Mouse (Mus musculus): Measurements from ENCODE around the gene Trim30d. TPM values are rescaled to one million over a fixed set of nuclear protein-coding genes. Genes with fewer than 3 reads are reported as not detected.
A peak's percentile ranks its signal among the peaks of the same experiment; 100 is the strongest.
"Not testable (repeated sequence)": the region's sequence is repeated elsewhere in the genome, so short reads cannot be mapped to it uniquely, and the experiment has no call there.

Gene Trim30d
- polyA plus RNA-seq (2015; fragmentation: Nextera tagmentation; extraction: Ambion mirVana) = 0.12 and 0.30 TPM in 2 replicates

DNA sequence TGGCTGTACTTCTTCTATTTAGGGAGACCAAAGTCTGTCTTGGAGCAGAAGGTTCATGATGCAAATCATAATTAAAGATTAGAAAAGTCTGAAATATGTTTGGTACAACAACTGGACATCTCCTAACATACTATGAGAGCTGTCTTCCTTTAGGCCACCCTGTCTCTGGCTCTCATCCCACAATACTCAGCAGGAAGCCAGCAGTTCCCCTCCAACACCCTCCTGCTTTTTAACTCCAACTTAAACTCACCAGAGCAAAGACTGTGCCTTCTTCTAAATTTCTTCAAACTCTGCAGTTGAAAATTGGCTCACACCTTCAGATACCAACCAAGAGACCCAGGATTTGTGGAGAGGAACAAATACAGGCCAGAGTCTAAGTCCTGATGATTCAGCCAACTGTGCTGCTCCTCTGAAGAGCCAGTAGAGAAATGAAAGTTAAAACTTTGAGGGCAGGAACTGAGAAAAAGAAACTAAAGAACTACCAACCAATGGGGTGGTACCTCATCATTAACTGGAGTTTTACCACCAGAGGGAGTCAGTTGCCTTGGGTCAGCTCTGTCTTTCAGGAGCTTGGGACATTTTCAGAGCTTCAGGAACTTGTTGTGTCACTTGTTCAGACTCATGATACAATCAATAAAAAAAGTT, at the start of gene Trim30d:
Gene Trim30d (minus strand): TSS at position 429 of the 645 bp plus-strand sequence.
- not testable (repeated sequence) for H3K4me2 ChIP-seq; H3K4me1 ChIP-seq (replicated peaks); H3K27me3 ChIP-seq; H3K9ac ChIP-seq; H3K36me3 ChIP-seq; ATAC-seq (ENCODE audit: low FRiP score); H3K27ac ChIP-seq; H3K4me3 ChIP-seq; H3K9me3 ChIP-seq

- H3K4me3 ChIP-seq = no peak overlapping the region
- no peak overlapping the region for H3K27ac ChIP-seq
- 85% methylated on average over 1 of the region's 1 CpGs for WGBS
- no peak overlapping the region for H3K4me2 ChIP-seq
- no peaks in the 10 kb centered on the region for H3K4me1 ChIP-seq (replicated peaks)
- no peak for ATAC-seq (ENCODE audit: low FRiP score)
- H3K9me3 ChIP-seq = no peaks in the 10 kb centered on the region
- H3K9ac ChIP-seq = no peak overlapping the region
- no peaks in the 10 kb centered on the region for H3K36me3 ChIP-seq
- no peaks in the 10 kb centered on the region for H3K27me3 ChIP-seq
These were observed 45.1 kb upstream of the Trim30d start for GRCm38 (mm10) chr7:104552700-104553099.

DNA sequence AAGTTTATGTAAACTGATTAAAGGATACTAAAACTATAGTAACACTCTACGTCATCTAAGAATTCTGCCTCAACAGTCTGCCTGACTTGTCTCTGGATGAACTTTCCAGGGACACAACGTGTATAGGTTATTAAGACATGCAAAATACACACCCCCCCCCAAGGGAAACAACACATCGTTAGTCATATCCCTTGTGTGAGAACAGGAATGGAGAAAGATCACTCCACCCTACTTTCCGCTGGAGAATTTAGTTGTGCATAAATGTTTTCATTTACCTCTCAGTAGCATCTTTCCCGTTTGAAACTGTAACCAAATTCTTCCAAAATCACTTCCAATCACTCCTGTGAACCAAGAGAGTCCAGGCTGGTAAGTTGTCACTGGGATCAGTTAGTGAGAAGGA, 42.2 kb upstream of the Trim30d start, which contains the start of gene Olfr651:
Gene Olfr651 (plus strand): TSS at position 301 of the 400 bp plus-strand sequence.
- no peak within 1 kb of the TSS for H3K27ac ChIP-seq
- H3K4me2 ChIP-seq = no peak within 1 kb of the TSS
- no peaks in the 10 kb centered on the region for H3K36me3 ChIP-seq
- 83% methylated on average over 5 of the region's 5 CpGs for WGBS
- ATAC-seq (ENCODE audit: low FRiP score) = no peak
- H3K27me3 ChIP-seq = no peaks in the 10 kb centered on the region
- H3K4me1 ChIP-seq (replicated peaks) = no peaks in the 10 kb centered on the region
- H3K4me3 ChIP-seq = no peak within 1 kb of the TSS
- H3K9ac ChIP-seq = no peak within 1 kb of the TSS
- H3K9me3 ChIP-seq = no peaks in the 10 kb centered on the region

DNA sequence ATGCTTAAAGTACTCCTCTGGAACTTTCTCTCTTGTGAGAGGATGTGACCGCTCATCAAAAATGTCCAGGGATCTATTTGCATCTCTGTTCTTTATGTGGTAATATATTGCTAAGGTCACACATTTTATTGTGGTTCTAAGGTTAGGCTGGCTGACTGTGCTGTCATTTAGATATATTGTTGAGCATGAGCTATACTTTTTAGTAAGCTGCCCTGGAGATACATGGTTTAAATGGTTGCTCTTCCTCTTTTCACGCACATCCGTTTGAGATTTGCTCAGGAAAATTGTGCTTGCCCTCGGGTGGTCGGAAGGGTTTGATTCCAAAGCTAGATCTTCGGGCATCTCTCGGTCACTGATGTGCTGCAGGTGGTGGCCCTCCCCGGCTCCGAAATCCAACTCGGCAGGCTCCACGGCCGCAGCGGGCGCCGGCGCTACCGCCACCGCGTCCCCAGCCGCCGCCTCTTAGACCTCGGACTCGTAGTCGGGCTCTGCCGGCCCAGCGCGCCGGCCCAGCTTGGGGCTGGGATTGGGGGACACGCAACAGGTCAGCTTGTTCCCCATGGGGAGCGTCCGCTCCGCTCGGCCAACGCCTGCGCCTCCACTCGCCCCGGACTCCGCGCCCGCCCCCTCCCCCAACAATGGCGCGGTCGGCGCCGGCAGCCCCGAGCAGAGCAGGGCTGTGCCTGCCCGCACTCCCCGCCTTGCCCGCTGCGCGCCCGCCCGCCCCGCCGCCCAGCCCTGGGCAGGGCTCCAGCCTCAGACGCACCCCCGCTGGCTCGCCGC, 5.9 kb downstream of the Trim30d start:
- 2% methylated on average over 57 of the region's 59 CpGs for WGBS
- peak; percentile 93 for ATAC-seq (ENCODE audit: low FRiP score)
- H3K36me3 ChIP-seq = no peaks in the 10 kb centered on the region
- no peaks in the 10 kb centered on the region for H3K9me3 ChIP-seq
- H3K9ac ChIP-seq = peak overlapping the region; percentile 63; the same call in 1 of the 2 replicates
- H3K4me1 ChIP-seq (replicated peaks) = no peaks in the 10 kb centered on the region
- peak overlapping the region; percentile 52 for H3K4me3 ChIP-seq
- H3K4me2 ChIP-seq = peak overlapping the region; percentile 62
- peaks cover 6% of the 10 kb centered on the region for H3K27me3 ChIP-seq
- H3K27ac ChIP-seq = no peak overlapping the region

GRCm38 (mm10) chr7:104501186-104501585, 6.5 kb downstream of the Trim30d start:
- not testable (repeated sequence) for H3K27ac ChIP-seq; H3K36me3 ChIP-seq; H3K4me2 ChIP-seq; H3K4me1 ChIP-seq (replicated peaks); H3K9me3 ChIP-seq; H3K4me3 ChIP-seq; H3K27me3 ChIP-seq; H3K9ac ChIP-seq
- 72% methylated on average over 6 of the region's 6 CpGs for WGBS
- ATAC-seq (ENCODE audit: low FRiP score) = 0 out of 2 replicates have a peak, but pooled peaks have one; percentile 10

- not testable (repeated sequence) for H3K27me3 ChIP-seq; H3K9ac ChIP-seq; H3K27ac ChIP-seq; H3K4me2 ChIP-seq; H3K4me1 ChIP-seq (replicated peaks); ATAC-seq (ENCODE audit: low FRiP score); H3K36me3 ChIP-seq; H3K9me3 ChIP-seq; H3K4me3 ChIP-seq
- WGBS = 74% methylated on average over 7 of the region's 8 CpGs
These were observed 8.2 kb downstream of the Trim30d start for GRCm38 (mm10) chr7:104499464-104499863.

DNA sequence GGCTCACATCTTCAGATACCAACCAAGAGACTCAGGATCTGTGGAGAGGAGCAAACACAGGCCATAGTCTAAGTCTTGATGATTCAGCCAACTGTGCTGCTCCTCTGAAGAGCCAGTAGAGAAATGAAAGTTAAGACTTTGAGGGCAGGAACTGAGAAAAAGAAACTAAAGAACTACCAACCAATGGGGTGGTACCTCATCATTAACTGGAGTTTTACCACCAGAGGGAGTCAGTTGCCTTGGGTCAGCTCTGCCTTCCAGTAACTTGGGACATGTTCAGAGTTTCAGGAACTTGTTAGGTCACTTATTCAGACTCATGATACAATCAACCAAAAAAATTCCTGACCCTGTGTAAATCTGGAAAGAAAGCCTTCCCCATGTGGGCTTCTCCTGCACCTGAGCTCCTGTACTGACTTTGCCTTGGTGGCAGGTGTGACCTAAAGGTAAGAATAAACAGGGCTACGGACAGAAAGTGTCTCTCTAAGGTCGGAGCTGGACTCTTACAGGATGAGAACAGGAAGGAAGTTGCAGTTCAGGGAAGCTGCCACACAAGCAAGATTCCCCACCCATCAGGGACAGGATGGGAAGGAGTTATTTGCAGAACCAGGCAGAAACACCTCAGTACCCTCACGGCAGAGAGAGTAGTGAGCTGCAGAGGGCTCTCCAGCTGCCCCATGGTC, 42.4 kb downstream of the Trim30d start, which contains the start of gene Trim30a:
Gene Trim30a (minus strand): TSS at position 129 of the 680 bp plus-strand sequence.
- Histone ChIP-seq H3K4me2 (no peak within 1 kb of the TSS), H3K27ac (no peak within 1 kb of the TSS), H3K4me3 (no peak within 1 kb of the TSS), H3K27me3 (no peaks in the 10 kb centered on the region), H3K4me1 (replicated peaks) (no peaks in the 10 kb centered on the region), H3K9me3 (no peaks in the 10 kb centered on the region), H3K9ac (no peak within 1 kb of the TSS), H3K36me3 (no peaks in the 10 kb centered on the region)
- ATAC-seq (ENCODE audit: low FRiP score) = no peak
- WGBS = 85% methylated on average over 3 of the region's 3 CpGs

GRCm38 (mm10) chr7:104445961-104446645, 61.5 kb downstream of the Trim30d start:
- H3K36me3 ChIP-seq = no peaks in the 10 kb centered on the region
- ATAC-seq (ENCODE audit: low FRiP score) = no peak
- WGBS = 59% methylated on average over 2 of the region's 2 CpGs
- no peak overlapping the region for H3K9ac ChIP-seq
- H3K4me1 ChIP-seq (replicated peaks) = no peaks in the 10 kb centered on the region
- H3K4me2 ChIP-seq = no peak overlapping the region
- H3K27me3 ChIP-seq = no peaks in the 10 kb centered on the region
- H3K27ac ChIP-seq = no peak overlapping the region
- H3K9me3 ChIP-seq = no peaks in the 10 kb centered on the region
- no peak overlapping the region for H3K4me3 ChIP-seq

Other genes with a start within 250 kb of the Trim30d start
- 0.13 and 0.14 TPM in 2 replicates for gene Trim5, start 219.8 kb downstream of the Trim30d start, polyA plus RNA-seq (2015; fragmentation: Nextera tagmentation; extraction: Ambion mirVana)
- 2.4 and 2.5 TPM in 2 replicates for gene Trim12a, start 192.4 kb downstream of the Trim30d start, polyA plus RNA-seq (2015; fragmentation: Nextera tagmentation; extraction: Ambion mirVana)
- not detected in 2 replicates for gene Trim34b, start 178.4 kb downstream of the Trim30d start, polyA plus RNA-seq (2015; fragmentation: Nextera tagmentation; extraction: Ambion mirVana)
- 1.6 and 1.9 TPM in 2 replicates for gene Trim12c, start 154.5 kb downstream of the Trim30d start, polyA plus RNA-seq (2015; fragmentation: Nextera tagmentation; extraction: Ambion mirVana)
- not detected in 2 replicates for gene Trim30b, start 138.0 kb downstream of the Trim30d start, polyA plus RNA-seq (2015; fragmentation: Nextera tagmentation; extraction: Ambion mirVana)
- not detected in 2 replicates for gene Trim30c, start 107.0 kb downstream of the Trim30d start, polyA plus RNA-seq (2015; fragmentation: Nextera tagmentation; extraction: Ambion mirVana)
- 0.71 and 0.84 TPM in 2 replicates for gene Trim30a, start 42.7 kb downstream of the Trim30d start, polyA plus RNA-seq (2015; fragmentation: Nextera tagmentation; extraction: Ambion mirVana)
- gene Olfr651, start 42.3 kb upstream of the Trim30d start, polyA plus RNA-seq (2015; fragmentation: Nextera tagmentation; extraction: Ambion mirVana) = not detected in 2 replicates
- gene Olfr652, start 53.1 kb upstream of the Trim30d start, polyA plus RNA-seq (2015; fragmentation: Nextera tagmentation; extraction: Ambion mirVana) = not detected in 2 replicates
- not detected in 2 replicates for gene Olfr653, start 69.5 kb upstream of the Trim30d start, polyA plus RNA-seq (2015; fragmentation: Nextera tagmentation; extraction: Ambion mirVana)
- not detected in 2 replicates for gene Olfr654, start 79.2 kb upstream of the Trim30d start, polyA plus RNA-seq (2015; fragmentation: Nextera tagmentation; extraction: Ambion mirVana)
- gene Olfr655, start 93.9 kb upstream of the Trim30d start, polyA plus RNA-seq (2015; fragmentation: Nextera tagmentation; extraction: Ambion mirVana) = not detected in 2 replicates
- gene Olfr656, start 106.1 kb upstream of the Trim30d start, polyA plus RNA-seq (2015; fragmentation: Nextera tagmentation; extraction: Ambion mirVana) = not detected in 2 replicates
- not detected in 2 replicates for gene Olfr657, start 116.9 kb upstream of the Trim30d start, polyA plus RNA-seq (2015; fragmentation: Nextera tagmentation; extraction: Ambion mirVana)
- gene Olfr658, start 139.5 kb upstream of the Trim30d start, polyA plus RNA-seq (2015; fragmentation: Nextera tagmentation; extraction: Ambion mirVana) = 0.09 and 0.10 TPM in 2 replicates
- gene Olfr659, start 158.9 kb upstream of the Trim30d start, polyA plus RNA-seq (2015; fragmentation: Nextera tagmentation; extraction: Ambion mirVana) = not detected in 2 replicates
- not detected in 2 replicates for gene Olfr661, start 178.7 kb upstream of the Trim30d start, polyA plus RNA-seq (2015; fragmentation: Nextera tagmentation; extraction: Ambion mirVana)